Mouse (Mus musculus) embryo, embryonic 9.5 days (tissue): ENCODE measurements at regions not wholly inside any gene's neighbourhood (a gene's known extent, or its start where the extent isn't known, plus 50 kb on each side); places are given as distances from the start of the nearest gene placed in this dataset.

Experiments
- DNase-seq: peaks from one replicate; pipeline ENCODE4 v3.0.0-alpha.2; 2017; ENCODE audit errors: extremely low spot score

GRCm38 (mm10) chr4:91180241-91181096 is 220.1 kb downstream of the Elavl2 start:
- no peak for DNase-seq

- no peak for DNase-seq
Measured at GRCm38 (mm10) chr4:91164280-91165121, 236.1 kb downstream of the Elavl2 start.

GRCm38 (mm10) chr4:91157047-91157446 is 243.5 kb downstream of the Elavl2 start:
- DNase-seq: no peak

- no peak for DNase-seq
Measured at GRCm38 (mm10) chr4:91144666-91145065, 255.9 kb downstream of the Elavl2 start.

GRCm38 (mm10) chr4:91143906-91144305 is 256.7 kb downstream of the Elavl2 start:
- no peak for DNase-seq

GRCm38 (mm10) chr4:91135327-91135726 is 265.3 kb downstream of the Elavl2 start:
- no peak for DNase-seq

GRCm38 (mm10) chr4:91132266-91132665 is 268.3 kb downstream of the Elavl2 start:
- no peak for DNase-seq

- DNase-seq: no peak
Measured at GRCm38 (mm10) chr4:91120277-91120676, 280.3 kb downstream of the Elavl2 start.

- no peak for DNase-seq
Measured at GRCm38 (mm10) chr4:91116807-91117609, 283.6 kb downstream of the Elavl2 start.

GRCm38 (mm10) chr4:91111684-91112681 is 288.6 kb downstream of the Elavl2 start:
- DNase-seq: no peak

- DNase-seq: no peak
Measured at GRCm38 (mm10) chr4:91096086-91096485, 304.5 kb downstream of the Elavl2 start.

GRCm38 (mm10) chr4:91094382-91094781 is 306.2 kb downstream of the Elavl2 start:
- no peak for DNase-seq

GRCm38 (mm10) chr4:91093885-91094284 is 306.7 kb downstream of the Elavl2 start:
- DNase-seq: no peak

GRCm38 (mm10) chr4:91092323-91092722 is 308.3 kb downstream of the Elavl2 start:
- DNase-seq: no peak

GRCm38 (mm10) chr4:91091910-91092309 is 308.7 kb downstream of the Elavl2 start:
- DNase-seq: no peak

- no peak for DNase-seq
Measured at GRCm38 (mm10) chr4:91083950-91084349, 316.6 kb downstream of the Elavl2 start.

- DNase-seq: no peak
Measured at GRCm38 (mm10) chr4:91081447-91081846, 319.1 kb downstream of the Elavl2 start.

GRCm38 (mm10) chr4:91080620-91081441 is 319.8 kb downstream of the Elavl2 start:
- DNase-seq: peak; percentile 9

GRCm38 (mm10) chr4:91071263-91071662 is 329.3 kb downstream of the Elavl2 start:
- DNase-seq: no peak

GRCm38 (mm10) chr4:91060933-91061332 is 339.7 kb downstream of the Elavl2 start:
- DNase-seq: no peak
